Mouse (Mus musculus): ENCODE measurements at regions not wholly inside any gene's neighbourhood (a gene's known extent, or its start where the extent isn't known, plus 50 kb on each side); places are given as distances from the start of the nearest gene placed in this dataset.

DNA sequence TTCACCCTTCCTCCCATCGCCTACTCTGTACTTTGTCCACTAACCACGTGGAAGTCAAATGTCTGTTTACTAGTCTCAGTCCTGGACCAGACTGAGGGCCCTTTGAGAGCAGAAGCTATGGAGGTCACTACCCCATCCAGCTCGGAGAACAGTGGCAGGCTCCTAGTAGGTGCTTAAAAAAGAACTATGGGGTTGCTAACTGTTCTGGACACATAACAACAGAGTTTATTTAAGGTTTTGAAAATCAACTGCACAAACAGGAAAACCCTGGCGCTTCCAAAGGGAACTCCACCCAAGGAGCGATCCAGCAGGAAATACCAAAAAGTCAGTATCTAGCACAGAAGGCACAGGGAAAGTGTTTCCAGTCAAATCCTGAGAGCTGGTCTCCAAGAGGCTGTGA lies 75.5 kb upstream of the Klf9 start:
- Histone ChIP-seq H3K4me3 (no peak overlapping the region), H3K9me3 (replicated peaks) (no peaks in the 10 kb centered on the region), H3K4me1 (no peaks in the 10 kb centered on the region), H3K4me2 (no peak overlapping the region), H3K27ac (no peak overlapping the region), H3K27me3 (replicated peaks) (no peaks in the 10 kb centered on the region), H3K9ac (no peak overlapping the region), H3K36me3 (no peaks in the 10 kb centered on the region)
- ATAC-seq = no peak
- 47% methylated on average over 5 of the region's 5 CpGs for WGBS (ENCODE audit: insufficient replicate concordance)

- ATAC-seq = no peak
- H3K27ac ChIP-seq = no peak overlapping the region
- no peaks in the 10 kb centered on the region for H3K4me1 ChIP-seq
- H3K36me3 ChIP-seq = no peaks in the 10 kb centered on the region
- H3K4me2 ChIP-seq = no peak overlapping the region
- 74% methylated on average over 2 of the region's 2 CpGs for WGBS (ENCODE audit: insufficient replicate concordance)
- H3K9ac ChIP-seq = no peak overlapping the region
- H3K27me3 ChIP-seq (replicated peaks) = no peaks in the 10 kb centered on the region
- no peaks in the 10 kb centered on the region for H3K9me3 ChIP-seq (replicated peaks)
- no peak overlapping the region for H3K4me3 ChIP-seq
Observed at GRCm38 (mm10) chr19:23066726-23067125, 74.3 kb upstream of the Klf9 start.

DNA sequence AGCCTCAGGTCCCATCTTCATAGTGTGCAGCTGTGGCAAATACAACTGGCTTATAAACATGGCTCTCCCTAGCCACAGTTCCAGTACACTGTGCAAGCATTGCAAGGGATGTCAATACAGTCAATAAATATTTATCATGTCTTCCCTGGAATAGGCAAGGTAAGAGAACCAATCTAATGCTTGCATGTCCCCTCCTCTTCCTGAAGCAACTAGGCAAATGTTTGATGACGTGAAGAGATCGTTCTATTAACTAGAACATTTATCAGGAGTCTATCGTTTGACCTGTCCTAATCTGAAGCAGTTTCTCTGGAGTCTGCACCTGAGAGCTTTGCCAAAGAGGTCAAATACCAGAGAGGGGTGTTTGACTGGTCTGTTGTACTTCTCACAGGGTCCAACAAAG lies 72.4 kb upstream of the Klf9 start:
- no peak overlapping the region for H3K27ac ChIP-seq
- no peaks in the 10 kb centered on the region for H3K9me3 ChIP-seq (replicated peaks)
- H3K27me3 ChIP-seq (replicated peaks) = no peaks in the 10 kb centered on the region
- no peak overlapping the region for H3K4me3 ChIP-seq
- H3K4me2 ChIP-seq = no peak overlapping the region
- no peaks in the 10 kb centered on the region for H3K4me1 ChIP-seq
- H3K9ac ChIP-seq = no peak overlapping the region
- WGBS (ENCODE audit: insufficient replicate concordance) = 72% methylated on average over 3 of the region's 3 CpGs
- H3K36me3 ChIP-seq = no peaks in the 10 kb centered on the region
- no peak for ATAC-seq

- H3K27me3 ChIP-seq (replicated peaks) = no peaks in the 10 kb centered on the region
- WGBS (ENCODE audit: insufficient replicate concordance) = 74% methylated on average over 1 of the region's 1 CpGs
Observed at GRCm38 (mm10) chr19:23069656-23070055, 71.4 kb upstream of the Klf9 start.

DNA sequence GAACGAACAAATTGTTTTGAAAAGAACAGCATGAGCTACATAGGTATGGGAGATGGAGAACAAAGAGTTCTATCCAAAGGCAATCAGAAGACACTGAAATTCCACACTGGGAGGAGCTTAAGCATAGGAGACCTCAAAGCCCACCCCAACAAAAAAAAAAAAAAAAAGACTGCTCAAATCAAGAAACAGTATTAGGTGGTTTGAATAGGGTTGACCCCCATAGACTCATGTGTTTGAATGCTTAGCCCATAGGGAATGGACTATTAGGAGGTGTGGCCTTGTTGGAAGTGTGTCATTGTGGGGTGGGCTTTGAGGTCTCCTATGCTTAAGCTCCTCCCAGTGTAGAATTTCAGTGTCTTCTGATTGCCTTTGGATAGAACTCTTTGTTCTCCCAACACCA lies 70.0 kb upstream of the Klf9 start:
- H3K9ac ChIP-seq = no peak overlapping the region
- no peak overlapping the region for H3K4me3 ChIP-seq
- ATAC-seq = no peak
- H3K9me3 ChIP-seq (replicated peaks) = no peaks in the 10 kb centered on the region
- H3K27me3 ChIP-seq (replicated peaks) = no peaks in the 10 kb centered on the region
- H3K27ac ChIP-seq = no peak overlapping the region
- no peak overlapping the region for H3K4me2 ChIP-seq
- H3K36me3 ChIP-seq = no peaks in the 10 kb centered on the region
- no peaks in the 10 kb centered on the region for H3K4me1 ChIP-seq
- WGBS (ENCODE audit: insufficient replicate concordance) = 77% methylated on average over 1 of the region's 1 CpGs

More at GRCm38 (mm10) chr19:23069656-23070055, 71.4 kb upstream of the Klf9 start:
- Histone ChIP-seq H3K4me2 (no peak overlapping the region), H3K9me3 (replicated peaks) (no peaks in the 10 kb centered on the region), H3K27ac (no peak overlapping the region), H3K36me3 (no peaks in the 10 kb centered on the region), H3K4me3 (no peak overlapping the region), H3K4me1 (no peaks in the 10 kb centered on the region), H3K9ac (no peak overlapping the region)
- no peak for ATAC-seq

GRCm38 (mm10) chr19:23074602-23075570 lies 66.1 kb upstream of the Klf9 start:
- Histone ChIP-seq H3K27me3 (replicated peaks) (no peaks in the 10 kb centered on the region), H3K4me2 (no peak overlapping the region), H3K36me3 (no peaks in the 10 kb centered on the region), H3K9ac (no peak overlapping the region), H3K27ac (no peak overlapping the region), H3K4me1 (no peaks in the 10 kb centered on the region), H3K4me3 (no peak overlapping the region), H3K9me3 (replicated peaks) (no peaks in the 10 kb centered on the region)
- 70% methylated on average over 14 of the region's 14 CpGs for WGBS (ENCODE audit: insufficient replicate concordance)
- ATAC-seq = no peak

DNA sequence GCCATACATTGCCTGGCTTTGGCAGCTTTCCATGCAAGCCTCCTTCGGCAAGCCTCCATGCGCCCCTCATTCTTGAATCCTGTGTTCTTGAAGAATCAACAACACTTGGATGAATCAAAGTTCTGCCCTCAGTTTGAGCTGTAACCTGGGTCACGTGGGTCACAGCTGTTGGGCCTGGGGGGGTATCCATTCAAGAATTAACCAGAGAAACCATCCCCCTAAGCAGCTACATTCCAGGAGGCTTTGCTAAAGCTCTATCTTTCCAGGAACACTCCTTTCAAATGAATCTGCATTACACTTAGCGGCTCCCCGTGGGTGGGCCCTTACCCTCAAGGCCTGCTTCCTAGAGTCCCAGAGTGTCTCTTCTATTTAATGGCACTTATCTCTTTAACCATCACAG lies 65.2 kb upstream of the Klf9 start:
- Histone ChIP-seq H3K27me3 (replicated peaks) (no peaks in the 10 kb centered on the region), H3K9ac (no peak overlapping the region), H3K36me3 (no peaks in the 10 kb centered on the region), H3K4me2 (no peak overlapping the region), H3K27ac (no peak overlapping the region), H3K9me3 (replicated peaks) (no peaks in the 10 kb centered on the region), H3K4me3 (no peak overlapping the region), H3K4me1 (no peaks in the 10 kb centered on the region)
- no peak for ATAC-seq
- 64% methylated on average over 5 of the region's 5 CpGs for WGBS (ENCODE audit: insufficient replicate concordance)

GRCm38 (mm10) chr19:23085173-23085660 lies 55.8 kb upstream of the Klf9 start:
- no peaks in the 10 kb centered on the region for H3K4me1 ChIP-seq
- 57% methylated on average over 7 of the region's 7 CpGs for WGBS (ENCODE audit: insufficient replicate concordance)
- H3K4me2 ChIP-seq = no peak overlapping the region
- H3K27ac ChIP-seq = no peak overlapping the region
- H3K27me3 ChIP-seq (replicated peaks) = no peaks in the 10 kb centered on the region
- H3K9me3 ChIP-seq (replicated peaks) = no peaks in the 10 kb centered on the region
- no peak for ATAC-seq
- H3K36me3 ChIP-seq = no peaks in the 10 kb centered on the region
- H3K4me3 ChIP-seq = no peak overlapping the region
- no peak overlapping the region for H3K9ac ChIP-seq

DNA sequence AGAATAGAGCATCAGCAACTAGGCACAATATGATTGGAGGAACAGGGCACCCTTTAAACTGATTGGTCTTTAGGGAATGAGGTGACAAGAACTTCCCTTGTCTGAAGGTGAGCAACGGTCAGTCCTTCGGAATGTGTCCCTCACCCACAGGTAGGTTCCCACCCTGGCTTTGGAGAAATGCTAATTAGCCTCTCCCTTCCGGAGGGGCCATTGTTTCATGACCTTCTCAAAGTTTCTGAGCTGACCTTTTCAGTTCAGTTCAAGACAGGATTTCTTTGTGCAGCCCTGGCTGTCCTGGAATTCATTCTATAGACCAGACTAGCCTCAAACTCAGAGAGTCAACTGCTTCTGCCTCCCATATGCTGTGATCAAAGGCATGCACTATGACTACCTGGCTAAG lies 53.5 kb upstream of the Klf9 start:
- H3K9ac ChIP-seq = no peak overlapping the region
- H3K4me2 ChIP-seq = no peak overlapping the region
- no peak for ATAC-seq

GRCm38 (mm10) chr19:23089081-23089480 lies 51.9 kb upstream of the Klf9 start:
- no peaks in the 10 kb centered on the region for H3K9me3 ChIP-seq (replicated peaks)
- H3K4me3 ChIP-seq = no peak overlapping the region
- 92% methylated on average over 1 of the region's 1 CpGs for WGBS (ENCODE audit: insufficient replicate concordance)
- no peaks in the 10 kb centered on the region for H3K4me1 ChIP-seq
- no peak overlapping the region for H3K4me2 ChIP-seq
- H3K36me3 ChIP-seq = no peaks in the 10 kb centered on the region
- no peak for ATAC-seq
- no peak overlapping the region for H3K9ac ChIP-seq
- no peaks in the 10 kb centered on the region for H3K27me3 ChIP-seq (replicated peaks)
- no peak overlapping the region for H3K27ac ChIP-seq

More for the DNA sequence above, 53.5 kb upstream of the Klf9 start:
- WGBS (ENCODE audit: insufficient replicate concordance) = 80% methylated on average over 3 of the region's 3 CpGs
- no peaks in the 10 kb centered on the region for H3K36me3 ChIP-seq
- H3K4me3 ChIP-seq = no peak overlapping the region
- H3K9me3 ChIP-seq (replicated peaks) = no peaks in the 10 kb centered on the region
- H3K4me1 ChIP-seq = no peaks in the 10 kb centered on the region
- no peak overlapping the region for H3K27ac ChIP-seq
- no peaks in the 10 kb centered on the region for H3K27me3 ChIP-seq (replicated peaks)

- Histone ChIP-seq H3K27ac (no peak overlapping the region), H3K9me3 (replicated peaks) (no peaks in the 10 kb centered on the region), H3K4me1 (no peaks in the 10 kb centered on the region), H3K9ac (no peak overlapping the region), H3K4me3 (no peak overlapping the region), H3K4me2 (no peak overlapping the region), H3K27me3 (replicated peaks) (no peaks in the 10 kb centered on the region), H3K36me3 (no peaks in the 10 kb centered on the region)
- no peak for ATAC-seq
- WGBS (ENCODE audit: insufficient replicate concordance) = 74% methylated on average over 8 of the region's 8 CpGs
Observed at GRCm38 (mm10) chr19:23089761-23090514, 51.1 kb upstream of the Klf9 start.

All from liver, embryonic 12.5 days (tissue).